Mouse (Mus musculus) c-Kit-positive CD71-negative TER-119-negative erythroid progenitor cells, embryonic 14.5 days (primary cell): ENCODE results near the gene Emp1.

Source experiments
- DNase-seq: peaks from one replicate; pipeline ENCODE4 v3.0.0-alpha.2; 2013; ENCODE audit warnings: low read depth

The Emp1 gene

GRCm38 (mm10) chr6:135362459-135363159 is at the start of gene Emp1:
Gene Emp1, plus strand, starts transcription at chr6:135362545.
- DNase-seq = peak; percentile 54

- DNase-seq = no peak
These were observed 48.4 kb upstream of the Emp1 start for GRCm38 (mm10) chr6:135313981-135314380.

GRCm38 (mm10) chr6:135316141-135316540 is 46.2 kb upstream of the Emp1 start:
- no peak for DNase-seq

- DNase-seq = no peak
These were observed 42.9 kb upstream of the Emp1 start for GRCm38 (mm10) chr6:135319431-135319933.

GRCm38 (mm10) chr6:135322749-135323148 is 39.6 kb upstream of the Emp1 start:
- no peak for DNase-seq

GRCm38 (mm10) chr6:135323311-135323982 is 38.9 kb upstream of the Emp1 start:
- peak; percentile 38 for DNase-seq

GRCm38 (mm10) chr6:135324111-135324510 is 38.2 kb upstream of the Emp1 start:
- peak; percentile 35 for DNase-seq

- DNase-seq = no peak
These were observed 37.6 kb upstream of the Emp1 start for GRCm38 (mm10) chr6:135324686-135325300.

- DNase-seq = no peak
These were observed 35.5 kb upstream of the Emp1 start for GRCm38 (mm10) chr6:135326847-135327246.

GRCm38 (mm10) chr6:135331916-135332315 is 30.4 kb upstream of the Emp1 start:
- no peak for DNase-seq

- no peak for DNase-seq
These were observed 29.5 kb upstream of the Emp1 start for GRCm38 (mm10) chr6:135332737-135333281.

- DNase-seq = no peak
These were observed 28.2 kb upstream of the Emp1 start for GRCm38 (mm10) chr6:135333994-135334651.

GRCm38 (mm10) chr6:135336376-135336775 is 26.0 kb upstream of the Emp1 start:
- DNase-seq = no peak

GRCm38 (mm10) chr6:135340355-135341075 is 21.8 kb upstream of the Emp1 start:
- DNase-seq = no peak

- no peak for DNase-seq
These were observed 21.3 kb upstream of the Emp1 start for GRCm38 (mm10) chr6:135341076-135341378.

GRCm38 (mm10) chr6:135351638-135352302 is 10.6 kb upstream of the Emp1 start:
- no peak for DNase-seq

GRCm38 (mm10) chr6:135352537-135352936 is 9.8 kb upstream of the Emp1 start:
- no peak for DNase-seq

- DNase-seq = no peak
These were observed 7.4 kb upstream of the Emp1 start for GRCm38 (mm10) chr6:135354953-135355352.

- no peak for DNase-seq
These were observed 2.0 kb upstream of the Emp1 start for GRCm38 (mm10) chr6:135360331-135360730.

GRCm38 (mm10) chr6:135362098-135362458 is 267 bp upstream of the Emp1 start:
- no peak for DNase-seq

- DNase-seq = no peak
These were observed 1.1 kb downstream of the Emp1 start for GRCm38 (mm10) chr6:135363344-135364040.
